Mouse (Mus musculus) layer of hippocampus, adult 2 months (tissue): ENCODE measurements around the gene Actl6b. TPM values are rescaled to one million over a fixed set of nuclear protein-coding genes. Genes with fewer than 3 reads are reported as not detected.

Experiments
- DNase-seq, 2 experiments: peaks; one replicate each; pipeline ENCODE4 v3.0.0; 2022; ENCODE audit warnings: low spot score in 2 of 2
- H3K27ac ChIP-seq: fragments of 200-600 bp; 2 replicates; pipeline ENCODE4 v1.8.1; 2022
- H3K4me3 ChIP-seq: fragments of 200-600 bp; 2 replicates; pipeline ENCODE4 v1.8.1; 2022; ENCODE audit warnings: mild to moderate bottlenecking
- CTCF ChIP-seq: fragments of 200-600 bp; conservative IDR thresholded peaks from 2 replicates; pipeline ENCODE4 v1.8.1; 2022; ENCODE audit warnings: antibody characterized with exemption, mild to moderate bottlenecking, moderate library complexity
- long read RNA-seq, 2 experiments: library from polyadenylated mRNA; stranded (forward); transcript quantifications; one replicate each; pipeline ENCODE4 v2.0.0; 2021; ENCODE audit warnings: borderline mapping rate in 2 of 2
- total RNA-seq, 2 experiments: library from RNA; stranded (reverse); gene quantifications; 2 replicates each; pipeline ENCODE4 v1.2.3; 2021

Actl6b gene
- 100 to 1,000 TPM; 138 to 142 TPM for total RNA-seq
- long read RNA-seq, experiment 1, transcript Actl6b-205 (14 exons, 1,592 nt): major isoform, 35 of 61 reads
- long read RNA-seq, experiment 1, partial matches to known transcripts: 13 of 61 reads
- long read RNA-seq, experiment 1, other reads (novel, unspliced or antisense): 13 of 61 reads
- long read RNA-seq, experiment 2, transcript Actl6b-205 (14 exons, 1,592 nt): major isoform, 45 of 78 reads
- long read RNA-seq, experiment 2, partial matches to known transcripts: 14 of 78 reads
- long read RNA-seq, experiment 2, other reads (novel, unspliced or antisense): 17 of 78 reads

GRCm38 (mm10) chr5:137553411-137553837 is at the start of gene Actl6b:
TSS of gene Actl6b (plus strand) at chr5:137553517.
- DNase-seq: peak; percentile 92 to 93
- TF ChIP-seq CTCF: no peak
- H3K27ac ChIP-seq: peak within 1 kb of the TSS; percentile 91
- H3K4me3 ChIP-seq: peak within 1 kb of the TSS; percentile 84

DNA sequence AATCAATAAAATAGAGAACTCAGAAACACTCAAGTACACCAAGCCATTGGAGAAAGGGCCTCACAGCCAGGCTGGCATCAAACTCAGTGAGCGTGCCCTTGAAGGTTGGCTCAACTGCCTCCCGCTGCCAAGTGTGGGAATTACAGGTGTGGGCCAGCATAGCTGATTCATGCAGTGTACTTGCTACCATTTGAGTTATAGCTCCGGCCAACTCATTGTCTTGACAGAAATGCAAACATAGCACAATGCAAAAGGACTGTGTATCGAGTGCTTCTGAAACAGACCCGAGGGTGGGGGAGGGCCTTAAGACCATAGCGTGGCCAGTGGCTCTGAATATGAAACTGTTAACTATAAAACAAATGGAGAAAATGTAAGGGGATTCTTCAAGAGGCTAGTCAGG is 49.3 kb upstream of the Actl6b start:
- no peak overlapping the region for H3K27ac ChIP-seq
- H3K4me3 ChIP-seq: no peak overlapping the region
- peak; percentile 30 for TF ChIP-seq CTCF
- no peak for DNase-seq

DNA sequence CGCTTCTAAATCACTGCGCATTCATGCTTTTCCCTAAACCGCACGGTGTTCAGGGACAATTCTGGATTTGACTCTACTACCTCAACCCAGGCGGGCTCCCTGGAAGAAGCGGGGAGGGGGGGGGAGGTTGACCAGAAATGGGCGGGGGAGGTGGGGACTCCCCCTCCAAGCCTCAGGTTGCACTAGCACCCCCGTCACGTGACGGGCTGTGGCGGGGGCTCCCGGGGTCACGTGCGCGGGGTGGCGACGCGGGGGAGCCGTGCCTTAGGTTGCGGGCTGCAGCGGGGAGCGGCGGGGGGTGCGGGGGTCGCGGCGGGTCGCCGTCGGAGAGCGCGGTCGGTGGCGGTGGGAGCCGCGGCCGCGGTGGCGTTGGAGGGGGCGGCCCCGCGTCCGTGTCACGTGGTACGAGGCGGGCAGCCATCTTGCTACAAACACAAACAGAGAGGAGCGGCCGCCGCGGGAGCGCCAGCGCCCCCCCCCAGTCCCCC is 43.3 kb upstream of the Actl6b start:
- Histone ChIP-seq H3K27ac (peak overlapping the region; percentile 96), H3K4me3 (peak overlapping the region; percentile 76)
- peak in 1 of 2 experiments; percentile 67 for DNase-seq
- TF ChIP-seq CTCF: no peak

GRCm38 (mm10) chr5:137510573-137511390 is 42.5 kb upstream of the Actl6b start:
- no peak for DNase-seq
- H3K4me3 ChIP-seq: peak overlapping the region; percentile 76
- peak overlapping the region; percentile 96 for H3K27ac ChIP-seq
- no peak for TF ChIP-seq CTCF

GRCm38 (mm10) chr5:137511706-137512105 is 41.6 kb upstream of the Actl6b start:
- Histone ChIP-seq H3K4me3 (peak overlapping the region; percentile 76), H3K27ac (peak overlapping the region; percentile 96; the same call in 1 of the 2 replicates)
- TF ChIP-seq CTCF: no peak
- DNase-seq: no peak

DNA sequence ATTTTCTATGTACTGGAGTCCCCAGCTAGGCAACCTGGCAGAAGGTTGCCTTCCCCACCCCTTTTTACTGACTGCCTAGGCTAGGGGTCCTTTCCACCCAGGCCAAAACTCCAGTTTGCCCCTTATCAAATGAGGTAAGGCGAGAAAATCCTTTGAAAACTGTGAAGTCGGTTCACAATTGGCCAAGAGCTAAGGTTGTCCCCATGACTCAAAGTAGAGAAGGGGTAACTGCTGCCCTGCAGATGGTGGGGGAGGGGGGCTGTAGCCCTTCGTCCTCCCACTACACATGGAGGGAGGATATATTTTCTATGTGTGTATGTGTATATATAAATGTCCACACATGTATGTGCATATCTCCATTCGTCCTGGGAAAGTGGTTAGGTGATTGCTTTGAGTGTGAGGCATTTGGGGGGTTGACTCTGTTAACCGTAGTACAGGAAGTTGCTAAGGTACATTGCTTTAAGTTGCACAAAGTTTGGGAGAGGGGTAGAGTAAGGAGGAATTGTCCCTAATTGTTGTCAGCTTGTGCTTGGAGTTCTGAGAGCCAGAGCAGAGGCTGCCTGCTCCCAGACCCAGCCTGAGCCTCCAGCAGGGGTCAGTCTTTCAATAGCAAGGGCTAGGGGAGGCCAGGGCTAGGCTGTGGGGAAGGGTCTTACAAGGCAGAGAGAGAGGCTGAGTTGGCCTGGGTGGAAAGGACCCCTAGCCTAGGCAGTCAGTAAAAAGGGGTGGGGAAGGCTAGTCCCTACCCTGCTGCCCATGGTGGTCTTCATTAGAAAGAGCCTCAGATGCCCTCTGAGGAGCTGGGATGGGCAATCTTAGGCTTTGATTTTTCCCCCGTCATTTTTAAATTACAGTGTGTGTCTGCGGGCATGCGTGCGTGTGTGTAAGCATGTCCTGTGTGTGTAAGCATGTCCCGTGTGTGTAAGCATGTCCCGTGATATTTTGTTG is 40.2 kb upstream of the Actl6b start:
- Histone ChIP-seq H3K27ac (no peak overlapping the region), H3K4me3 (no peak overlapping the region)
- no peak for DNase-seq
- peak; percentile 76 for TF ChIP-seq CTCF

- H3K4me3 ChIP-seq: no peak overlapping the region
- TF ChIP-seq CTCF: no peak
- no peak overlapping the region for H3K27ac ChIP-seq
These were observed 39.2 kb upstream of the Actl6b start for GRCm38 (mm10) chr5:137513951-137514721.

GRCm38 (mm10) chr5:137514811-137515210 is 38.5 kb upstream of the Actl6b start:
- H3K4me3 ChIP-seq: no peak overlapping the region
- no peak for TF ChIP-seq CTCF
- DNase-seq: no peak
- H3K27ac ChIP-seq: no peak overlapping the region

More at GRCm38 (mm10) chr5:137513951-137514721, 39.2 kb upstream of the Actl6b start:
- no peak for DNase-seq

GRCm38 (mm10) chr5:137518436-137518835 is 34.9 kb upstream of the Actl6b start, which contains the start of gene Gigyf1:
TSS of gene Gigyf1 (plus strand) at chr5:137518548.
- TF ChIP-seq CTCF: peak; percentile 77
- H3K4me3 ChIP-seq: no peak within 1 kb of the TSS
- H3K27ac ChIP-seq: no peak within 1 kb of the TSS
- DNase-seq: no peak

GRCm38 (mm10) chr5:137519691-137520550 is 33.4 kb upstream of the Actl6b start:
- no peak for DNase-seq
- H3K4me3 ChIP-seq: no peak overlapping the region
- H3K27ac ChIP-seq: no peak overlapping the region
- TF ChIP-seq CTCF: no peak

GRCm38 (mm10) chr5:137521861-137522260 is 31.5 kb upstream of the Actl6b start:
- Histone ChIP-seq H3K27ac (no peak overlapping the region), H3K4me3 (no peak overlapping the region)
- no peak for TF ChIP-seq CTCF
- DNase-seq: no peak
